Mouse (Mus musculus): ENCODE results near the gene Ctbs.
A peak's percentile ranks its signal among the peaks of the same experiment; 100 is the strongest.

Ctbs gene

GRCm38 (mm10) chr3:146433681-146434350 is 15.8 kb upstream of the Ctbs start:
- DNase-seq: no peak

GRCm38 (mm10) chr3:146434686-146435085 is 14.9 kb upstream of the Ctbs start:
- DNase-seq: no peak

- DNase-seq: no peak
These were observed 14.1 kb upstream of the Ctbs start for GRCm38 (mm10) chr3:146435533-146435932.

- no peak for DNase-seq
These were observed 13.5 kb upstream of the Ctbs start for GRCm38 (mm10) chr3:146436114-146436513.

- DNase-seq: no peak
These were observed 9.6 kb upstream of the Ctbs start for GRCm38 (mm10) chr3:146440011-146440410.

- no peak for DNase-seq
These were observed 9.2 kb upstream of the Ctbs start for GRCm38 (mm10) chr3:146440422-146440821.

- DNase-seq: no peak
These were observed 7.1 kb upstream of the Ctbs start for GRCm38 (mm10) chr3:146442484-146442883.

GRCm38 (mm10) chr3:146442936-146443335 is 6.7 kb upstream of the Ctbs start:
- DNase-seq: no peak

- DNase-seq: no peak
These were observed 6.2 kb upstream of the Ctbs start for GRCm38 (mm10) chr3:146443380-146443779.

- DNase-seq: no peak
These were observed 4.7 kb upstream of the Ctbs start for GRCm38 (mm10) chr3:146444880-146445279.

- DNase-seq: no peak
These were observed 2.4 kb upstream of the Ctbs start for GRCm38 (mm10) chr3:146447156-146447555.

- no peak for DNase-seq
These were observed 2.0 kb upstream of the Ctbs start for GRCm38 (mm10) chr3:146447598-146447997.

- no peak for DNase-seq
These were observed 1.2 kb upstream of the Ctbs start for GRCm38 (mm10) chr3:146448372-146448771.

- no peak for DNase-seq
These were observed 626 bp upstream of the Ctbs start for GRCm38 (mm10) chr3:146448969-146449368.

GRCm38 (mm10) chr3:146450371-146450841 is 811 bp downstream of the Ctbs start:
- DNase-seq: peak; percentile 94 to 95

- no peak for DNase-seq
These were observed 1.8 kb downstream of the Ctbs start for GRCm38 (mm10) chr3:146451375-146451774.

GRCm38 (mm10) chr3:146462939-146463338 is 13.3 kb downstream of the Ctbs start:
- no peak for DNase-seq

- DNase-seq: no peak
These were observed 19.6 kb downstream of the Ctbs start for GRCm38 (mm10) chr3:146469226-146469625.

GRCm38 (mm10) chr3:146472657-146473056 is 23.1 kb downstream of the Ctbs start:
- DNase-seq: no peak

- no peak for DNase-seq
These were observed 24.1 kb downstream of the Ctbs start for GRCm38 (mm10) chr3:146473741-146474140.

GRCm38 (mm10) chr3:146474428-146474827 is 24.8 kb downstream of the Ctbs start:
- no peak for DNase-seq

GRCm38 (mm10) chr3:146482044-146482443 is 32.4 kb downstream of the Ctbs start:
- no peak for DNase-seq

- DNase-seq: no peak
These were observed 36.9 kb downstream of the Ctbs start for GRCm38 (mm10) chr3:146486464-146486863.

GRCm38 (mm10) chr3:146494941-146495340 is 45.3 kb downstream of the Ctbs start:
- DNase-seq: no peak

- DNase-seq: no peak
These were observed 49.4 kb downstream of the Ctbs start for GRCm38 (mm10) chr3:146498989-146499388.
